In the genomic region with DNA sequence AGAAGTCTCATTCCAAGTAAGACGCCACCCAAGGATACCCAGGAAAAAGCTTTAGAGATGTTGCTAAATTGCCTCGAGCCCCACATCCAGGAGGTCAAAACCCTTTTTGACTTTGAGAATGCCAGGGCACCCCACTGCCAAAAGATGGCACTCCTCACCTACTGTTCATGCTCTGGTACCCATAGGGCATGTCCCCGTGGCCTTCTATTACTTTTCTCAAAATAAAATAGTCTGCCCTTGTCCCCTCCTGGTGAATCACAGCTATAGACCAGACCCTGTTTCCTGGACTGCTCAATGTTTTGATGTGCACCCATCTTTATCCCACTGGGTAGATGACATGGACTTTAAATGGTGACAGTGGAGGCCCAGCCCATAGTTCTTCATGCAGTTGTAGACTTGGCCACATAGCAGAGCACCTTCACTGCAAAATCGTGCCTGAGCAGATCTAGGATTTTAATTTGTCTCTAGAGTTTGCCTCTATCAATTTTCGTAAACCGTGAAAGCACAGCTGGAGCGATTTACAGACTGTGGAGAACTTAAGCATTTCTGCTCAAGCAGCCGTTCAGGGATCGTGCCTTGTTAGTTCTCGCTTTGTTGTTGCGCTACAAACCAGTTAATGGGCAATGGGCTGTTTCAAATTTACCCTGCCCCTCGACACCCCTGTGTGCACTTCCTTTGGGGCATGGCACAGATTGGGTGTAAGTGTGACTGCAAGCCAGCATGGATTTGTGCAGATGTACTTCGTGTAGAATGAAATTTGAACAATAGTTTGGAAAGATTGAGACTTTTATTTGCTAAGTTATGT, we compare ENCODE assay signal across 9 mouse cellular contexts.
DNase-seq lines count a peak whose midpoint lies in the region; ATAC-seq and TF ChIP-seq lines count a peak whose summit lies in the region.
"Had no signal": no experiment of that assay in that cellular context is flagged by ENCODE, and none has a peak within 500 bp of the region (broad histone marks: within the 10 kb centered on the region; RNA-seq: fewer than 3 reads in every experiment).

No protein-coding gene starts in this region.

- WGBS in limb, embryonic 12.5 days = 28% methylated on average over 13 of the region's 13 CpGs

- no peak overlapping the region for H3K9ac ChIP-seq in limb, embryonic 12.5 days (replicated peaks)

- H3K36me3 ChIP-seq in limb, embryonic 12.5 days = no peaks in the 10 kb centered on the region

- peak; percentile 82 for ATAC-seq in limb, embryonic 12.5 days (ENCODE audit: insufficient number of reproducible peaks, insufficient read depth, low FRiP score, low TSS enrichment, low read depth)
- no peak for ATAC-seq in granulocyte monocyte progenitor cell, adult 5-6 weeks (replicated peaks; ENCODE audit: poor library complexity, severe bottlenecking)

- 0 out of 2 replicates have a peak overlapping the region, but pooled peaks have one; percentile 10 for H3K4me2 ChIP-seq in limb, embryonic 12.5 days

- H3K27me3 ChIP-seq in limb, embryonic 12.5 days = no peaks in the 10 kb centered on the region

- peak; percentile 70 for TF ChIP-seq CTCF in layer of hippocampus, adult 2 months (conservative IDR thresholded peaks at IDR 0.05)
- TF ChIP-seq CTCF in cortical plate, adult 2 months (IDR thresholded peaks at IDR 0.05; ENCODE audit: extremely low read depth, insufficient read depth, low read length) = peak; percentile 38; the same call in 1 of the 2 replicates

- no peak overlapping the region for H3K4me3 ChIP-seq in layer of hippocampus, adult 2 months
- H3K4me3 ChIP-seq in cortical plate, adult 2 months (ENCODE audit: insufficient read depth, low read length) = no peak overlapping the region
- no peak overlapping the region for H3K4me3 ChIP-seq in limb, embryonic 12.5 days (replicated peaks)

- no peaks in the 10 kb centered on the region for H3K9me3 ChIP-seq in limb, embryonic 12.5 days

- peak; percentile 69 for DNase-seq in cerebellum, postnatal 10 days
- DNase-seq in cerebellum, adult 18-20 months = no peak
- no peak for DNase-seq in layer of hippocampus, adult 2 months (ENCODE audit: low spot score in 2 of 2)
- DNase-seq in layer of hippocampus, postnatal 25 days (ENCODE audit: extremely low spot score in 1 of 2, low spot score in 1 of 2) = no peak
- DNase-seq in layer of hippocampus, postnatal 10 days (ENCODE audit: low spot score in 2 of 2) = no peak
- DNase-seq: cerebellum, adult 9-11 months had no signal

- no peak overlapping the region for H3K27ac ChIP-seq in layer of hippocampus, adult 2 months
- no peak overlapping the region for H3K27ac ChIP-seq in cortical plate, adult 2 months (ENCODE audit: insufficient read depth, low read length)
- H3K27ac ChIP-seq in limb, embryonic 12.5 days = peak overlapping the region; percentile 70

- H3K4me1 ChIP-seq in cortical plate, adult 2 months (ENCODE audit: control insufficient read depth, insufficient read depth, low read length) = no peaks in the 10 kb centered on the region
- peaks cover 13% of the 10 kb centered on the region for H3K4me1 ChIP-seq in limb, embryonic 12.5 days (replicated peaks)

- no peak for TF ChIP-seq POLR2A in cortical plate, adult 2 months (IDR thresholded peaks at IDR 0.05; ENCODE audit: extremely low read depth, insufficient read depth, low read length)

Comparison
In these comparisons a context has a peak if more than half of its experiments do, and no peak if none do; other contexts are left out.
1. DNase-seq: peak in cerebellum, postnatal 10 days (2 of 2); none in cerebellum, adult 18-20 months (0 of 2), layer of hippocampus, adult 2 months (0 of 2), layer of hippocampus, postnatal 25 days (0 of 2) and layer of hippocampus, postnatal 10 days (0 of 2).